Mouse (Mus musculus) c-Kit-positive CD71-positive TER-119-positive erythroid progenitor cells, embryonic 14.5 days (primary cell): ENCODE measurements around the gene Cd200r3.

Experiments used
- DNase-seq: peaks from one replicate; pipeline ENCODE4 v3.0.0-alpha.2; 2013; ENCODE audit warnings: low spot score

Cd200r3 gene

DNA sequence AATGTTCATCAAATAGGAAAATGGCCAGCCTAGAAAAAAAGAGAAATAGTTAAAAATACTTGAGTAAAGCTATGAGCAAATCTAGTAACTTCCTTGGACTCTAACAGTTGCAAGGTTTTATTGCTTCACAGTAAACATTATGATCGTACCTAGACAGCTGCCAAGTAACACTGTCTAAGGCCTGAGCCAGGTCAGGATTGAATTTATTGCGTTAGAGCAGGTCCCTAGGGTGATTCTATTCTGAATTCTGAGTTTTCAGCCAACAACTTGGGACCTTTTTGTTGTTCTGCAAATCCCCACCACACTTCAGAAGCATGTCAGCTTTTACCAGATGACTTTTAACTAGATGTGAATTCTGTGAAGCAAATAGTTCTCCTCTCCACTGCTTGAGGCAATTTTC lies 87.3 kb downstream of the Cd200r3 start:
- no peak for DNase-seq
